Mouse (Mus musculus): Measurements from ENCODE around the gene Tube1.
A peak's percentile ranks its signal among the peaks of the same experiment; 100 is the strongest.
"Not testable (repeated sequence)": the region's sequence is repeated elsewhere in the genome, so short reads cannot be mapped to it uniquely, and the experiment has no call there.

Gene Tube1

GRCm38 (mm10) chr10:39169642-39170041, 35.9 kb downstream of the Tube1 start:
- no peak for DNase-seq (ENCODE audit: low read depth)

GRCm38 (mm10) chr10:39170181-39170580, 36.4 kb downstream of the Tube1 start:
- DNase-seq (ENCODE audit: low read depth): peak; percentile 39

GRCm38 (mm10) chr10:39170706-39171105, 36.9 kb downstream of the Tube1 start:
- no peak for DNase-seq (ENCODE audit: low read depth)

- peak; percentile 82 for DNase-seq (ENCODE audit: low read depth)
These were observed 37.4 kb downstream of the Tube1 start for GRCm38 (mm10) chr10:39171134-39171533.

GRCm38 (mm10) chr10:39171603-39172539, 38.1 kb downstream of the Tube1 start:
- DNase-seq (ENCODE audit: low read depth): peak; percentile 78

- no peak for DNase-seq (ENCODE audit: low read depth)
These were observed 38.8 kb downstream of the Tube1 start for GRCm38 (mm10) chr10:39172540-39172931.

- DNase-seq (ENCODE audit: low read depth): no peak
These were observed 39.3 kb downstream of the Tube1 start for GRCm38 (mm10) chr10:39173077-39173476.

GRCm38 (mm10) chr10:39176981-39177380, 43.2 kb downstream of the Tube1 start:
- DNase-seq (ENCODE audit: low read depth): no peak

GRCm38 (mm10) chr10:39184864-39185544, 51.2 kb downstream of the Tube1 start:
- no peak for DNase-seq (ENCODE audit: low read depth)

GRCm38 (mm10) chr10:39185545-39185906, 51.8 kb downstream of the Tube1 start:
- no peak for DNase-seq (ENCODE audit: low read depth)

- no peak for DNase-seq (ENCODE audit: low read depth)
These were observed 58.9 kb downstream of the Tube1 start for GRCm38 (mm10) chr10:39192673-39193072.

- DNase-seq (ENCODE audit: low read depth): not testable (repeated sequence)
These were observed 64.4 kb downstream of the Tube1 start for GRCm38 (mm10) chr10:39198216-39198615.

Data from c-Kit-positive CD71-positive TER-119-negative erythroid progenitor cells, embryonic 14.5 days (primary cell).